Mouse (Mus musculus): ENCODE results near the gene Per2. TPM values are rescaled to one million over a fixed set of nuclear protein-coding genes. Genes with fewer than 3 reads are reported as not detected.

Gene Per2
- polyA plus RNA-seq, 1 experiment from 2014 or later, result 2.7 TPM

- ATAC-seq (replicated peaks; ENCODE audit: low FRiP score), result no peak
- H3K9ac ChIP-seq (ENCODE audit: low read length), result no peak overlapping the region
- H3K4me1 ChIP-seq (replicated peaks; ENCODE audit: control insufficient read depth, insufficient read depth, low read length), result peaks cover 18% of the 10 kb centered on the region
- H3K27me3 ChIP-seq (ENCODE audit: control insufficient read depth, insufficient read depth, low read length), result peaks cover 3% of the 10 kb centered on the region; the same call in 1 of the 2 replicates
- H3K27ac ChIP-seq (ENCODE audit: low read depth, low read length), result no peak overlapping the region
- no peak overlapping the region for H3K4me2 ChIP-seq (ENCODE audit: low read depth, low read length, severe bottlenecking)
- WGBS, result 56% methylated on average over 11 of the region's 11 CpGs
- no peaks in the 10 kb centered on the region for H3K9me3 ChIP-seq (ENCODE audit: control insufficient read depth, low read length)
- H3K4me3 ChIP-seq (ENCODE audit: low read depth, low read length), result no peak overlapping the region
- DNase-seq (ENCODE audit: low spot score), result no peak
- H3K36me3 ChIP-seq (ENCODE audit: control insufficient read depth, insufficient read depth, low read length), result no peaks in the 10 kb centered on the region
These were observed 2.8 kb downstream of the Per2 start for GRCm38 (mm10) chr1:91456301-91456801.

DNA sequence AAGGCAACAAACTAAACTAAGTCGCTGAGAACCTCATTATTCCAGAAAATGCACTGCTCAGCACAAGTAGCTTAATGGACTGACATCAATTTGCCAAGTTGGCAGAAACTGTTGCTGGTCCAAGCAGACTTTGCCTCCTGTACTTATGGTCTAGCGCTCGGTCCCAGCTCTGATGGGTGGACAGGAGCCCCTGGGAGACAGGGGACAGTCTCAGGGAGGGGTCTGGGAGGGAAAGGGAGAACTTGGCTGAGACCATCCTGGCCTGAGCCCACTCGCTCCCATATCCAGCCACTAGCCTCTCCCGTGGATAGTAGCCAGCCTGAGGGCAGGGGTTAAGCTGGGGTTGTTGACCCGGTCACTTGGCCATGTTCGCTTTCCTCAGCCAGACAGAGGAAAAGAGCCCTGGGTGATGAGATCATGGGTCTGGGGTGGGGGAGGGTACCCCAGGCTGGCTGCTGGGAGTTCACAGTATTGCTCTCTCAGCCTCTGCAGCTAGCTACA is 3.4 kb downstream of the Per2 start:
- no peak overlapping the region for H3K27ac ChIP-seq (ENCODE audit: low read depth, low read length)
- WGBS, result 56% methylated on average over 7 of the region's 7 CpGs
- H3K9me3 ChIP-seq (ENCODE audit: control insufficient read depth, low read length), result no peaks in the 10 kb centered on the region
- ATAC-seq (replicated peaks; ENCODE audit: low FRiP score), result no peak
- H3K4me3 ChIP-seq (ENCODE audit: low read depth, low read length), result no peak overlapping the region
- peaks cover 3% of the 10 kb centered on the region; the same call in 1 of the 2 replicates for H3K27me3 ChIP-seq (ENCODE audit: control insufficient read depth, insufficient read depth, low read length)
- H3K4me2 ChIP-seq (ENCODE audit: low read depth, low read length, severe bottlenecking), result 0 out of 2 replicates have a peak overlapping the region, but pooled peaks have one; percentile 11
- DNase-seq (ENCODE audit: low spot score), result no peak
- H3K36me3 ChIP-seq (ENCODE audit: control insufficient read depth, insufficient read depth, low read length), result no peaks in the 10 kb centered on the region
- no peak overlapping the region for H3K9ac ChIP-seq (ENCODE audit: low read length)
- peaks cover 18% of the 10 kb centered on the region for H3K4me1 ChIP-seq (replicated peaks; ENCODE audit: control insufficient read depth, insufficient read depth, low read length)

DNA sequence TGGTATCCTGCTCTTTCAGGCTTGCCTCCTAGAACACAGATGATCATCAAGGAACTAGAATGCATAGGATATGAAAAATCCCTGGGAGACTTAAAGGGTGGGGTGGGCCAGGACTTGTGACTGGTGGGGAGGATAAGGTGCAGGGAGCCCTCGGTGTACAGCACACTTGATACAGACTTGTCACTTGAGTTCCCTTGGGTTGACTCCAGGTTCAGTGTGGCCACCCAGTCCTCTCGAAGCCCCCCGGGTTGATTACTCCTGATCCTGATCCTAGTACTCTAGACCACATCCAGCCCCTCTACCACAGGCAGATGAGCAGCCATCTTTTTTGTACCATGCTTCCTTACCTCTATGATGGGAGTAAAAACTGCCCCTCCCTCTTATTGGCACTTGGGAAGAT is 4.2 kb downstream of the Per2 start:
- DNase-seq (ENCODE audit: low spot score) (no peak), ATAC-seq (replicated peaks; ENCODE audit: low FRiP score) (no peak)
- H3K36me3 ChIP-seq (ENCODE audit: control insufficient read depth, insufficient read depth, low read length), result no peaks in the 10 kb centered on the region
- peaks cover 3% of the 10 kb centered on the region; the same call in 1 of the 2 replicates for H3K27me3 ChIP-seq (ENCODE audit: control insufficient read depth, insufficient read depth, low read length)
- H3K9me3 ChIP-seq (ENCODE audit: control insufficient read depth, low read length), result no peaks in the 10 kb centered on the region
- no peak overlapping the region for H3K4me2 ChIP-seq (ENCODE audit: low read depth, low read length, severe bottlenecking)
- peaks cover 18% of the 10 kb centered on the region for H3K4me1 ChIP-seq (replicated peaks; ENCODE audit: control insufficient read depth, insufficient read depth, low read length)
- H3K9ac ChIP-seq (ENCODE audit: low read length), result no peak overlapping the region
- no peak overlapping the region for H3K27ac ChIP-seq (ENCODE audit: low read depth, low read length)
- 83% methylated on average over 3 of the region's 3 CpGs for WGBS
- no peak overlapping the region for H3K4me3 ChIP-seq (ENCODE audit: low read depth, low read length)

DNA sequence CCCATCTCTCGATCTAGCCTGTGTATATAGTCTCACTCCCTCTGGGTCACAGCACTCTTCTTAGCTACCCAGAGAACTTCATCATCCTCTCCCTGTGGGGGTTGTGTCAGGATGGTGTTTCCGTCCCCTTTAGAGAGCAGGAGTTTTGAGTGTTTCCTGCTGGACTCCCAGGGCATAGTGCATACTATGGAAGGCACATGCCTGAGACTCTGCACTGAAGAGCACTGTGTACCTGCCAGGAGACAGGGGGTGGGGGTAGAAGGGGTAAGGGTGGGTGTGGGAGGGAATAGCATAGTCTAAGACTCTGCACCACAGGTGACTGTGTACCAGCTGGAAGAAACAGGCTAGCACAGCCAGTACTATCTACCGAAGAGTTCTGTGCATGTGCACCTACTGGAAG is 4.8 kb downstream of the Per2 start:
- WGBS, result 88% methylated on average over 3 of the region's 3 CpGs
- Histone ChIP-seq H3K4me2 (ENCODE audit: low read depth, low read length, severe bottlenecking) (no peak overlapping the region), H3K4me1 (replicated peaks; ENCODE audit: control insufficient read depth, insufficient read depth, low read length) (peaks cover 16% of the 10 kb centered on the region), H3K9me3 (ENCODE audit: control insufficient read depth, low read length) (no peaks in the 10 kb centered on the region), H3K27ac (ENCODE audit: low read depth, low read length) (no peak overlapping the region), H3K27me3 (ENCODE audit: control insufficient read depth, insufficient read depth, low read length) (peaks cover 3% of the 10 kb centered on the region; the same call in 1 of the 2 replicates), H3K36me3 (ENCODE audit: control insufficient read depth, insufficient read depth, low read length) (no peaks in the 10 kb centered on the region), H3K9ac (ENCODE audit: low read length) (no peak overlapping the region), H3K4me3 (ENCODE audit: low read depth, low read length) (no peak overlapping the region)
- no peak for DNase-seq (ENCODE audit: low spot score)
- no peak for ATAC-seq (replicated peaks; ENCODE audit: low FRiP score)

GRCm38 (mm10) chr1:91453932-91454331 is 5.2 kb downstream of the Per2 start:
- DNase-seq (ENCODE audit: low spot score) (no peak), ATAC-seq (replicated peaks; ENCODE audit: low FRiP score) (no peak)
- peaks cover 3% of the 10 kb centered on the region; the same call in 1 of the 2 replicates for H3K27me3 ChIP-seq (ENCODE audit: control insufficient read depth, insufficient read depth, low read length)
- H3K4me3 ChIP-seq (ENCODE audit: low read depth, low read length), result no peak overlapping the region
- H3K4me2 ChIP-seq (ENCODE audit: low read depth, low read length, severe bottlenecking), result no peak overlapping the region
- no peak overlapping the region for H3K27ac ChIP-seq (ENCODE audit: low read depth, low read length)
- peaks cover 16% of the 10 kb centered on the region for H3K4me1 ChIP-seq (replicated peaks; ENCODE audit: control insufficient read depth, insufficient read depth, low read length)
- H3K9me3 ChIP-seq (ENCODE audit: control insufficient read depth, low read length), result no peaks in the 10 kb centered on the region
- H3K36me3 ChIP-seq (ENCODE audit: control insufficient read depth, insufficient read depth, low read length), result no peaks in the 10 kb centered on the region
- no peak overlapping the region for H3K9ac ChIP-seq (ENCODE audit: low read length)
- 93% methylated on average over 9 of the region's 9 CpGs for WGBS

- Histone ChIP-seq H3K4me1 (replicated peaks; ENCODE audit: control insufficient read depth, insufficient read depth, low read length) (peaks cover 10% of the 10 kb centered on the region), H3K4me2 (ENCODE audit: low read depth, low read length, severe bottlenecking) (no peak overlapping the region), H3K27me3 (ENCODE audit: control insufficient read depth, insufficient read depth, low read length) (no peaks in the 10 kb centered on the region), H3K36me3 (ENCODE audit: control insufficient read depth, insufficient read depth, low read length) (no peaks in the 10 kb centered on the region), H3K4me3 (ENCODE audit: low read depth, low read length) (no peak overlapping the region), H3K9ac (ENCODE audit: low read length) (no peak overlapping the region), H3K27ac (ENCODE audit: low read depth, low read length) (no peak overlapping the region), H3K9me3 (ENCODE audit: control insufficient read depth, low read length) (peaks cover 5% of the 10 kb centered on the region; the same call in 1 of the 2 replicates)
- 80% methylated on average over 5 of the region's 5 CpGs for WGBS
- no peak for DNase-seq (ENCODE audit: low spot score)
- ATAC-seq (replicated peaks; ENCODE audit: low FRiP score), result no peak
These were observed 7.5 kb downstream of the Per2 start for GRCm38 (mm10) chr1:91451547-91452084.

DNA sequence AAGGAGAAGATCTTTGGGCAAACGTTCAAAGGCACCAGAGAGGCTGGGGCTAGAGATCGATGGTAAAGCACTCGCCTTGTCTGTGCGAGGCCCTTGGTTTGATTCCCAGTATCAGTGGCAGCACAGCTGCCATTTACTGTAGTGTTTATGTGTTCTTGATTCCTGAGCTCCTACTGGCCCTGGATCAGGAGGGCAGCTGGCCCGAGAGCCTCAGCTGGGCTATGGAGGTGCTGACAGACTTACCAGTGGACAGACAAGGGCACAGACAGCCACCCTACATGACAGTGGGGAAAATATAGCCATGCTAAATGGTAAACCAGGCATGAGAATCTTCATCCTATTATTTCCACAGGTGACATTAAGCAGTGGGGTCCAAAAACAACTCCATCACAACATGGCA is 8.3 kb downstream of the Per2 start:
- H3K36me3 ChIP-seq (ENCODE audit: control insufficient read depth, insufficient read depth, low read length), result no peaks in the 10 kb centered on the region
- no peak overlapping the region for H3K27ac ChIP-seq (ENCODE audit: low read depth, low read length)
- no peak overlapping the region for H3K9ac ChIP-seq (ENCODE audit: low read length)
- ATAC-seq (replicated peaks; ENCODE audit: low FRiP score) (no peak), DNase-seq (ENCODE audit: low spot score) (no peak)
- no peak overlapping the region for H3K4me2 ChIP-seq (ENCODE audit: low read depth, low read length, severe bottlenecking)
- H3K27me3 ChIP-seq (ENCODE audit: control insufficient read depth, insufficient read depth, low read length), result no peaks in the 10 kb centered on the region
- WGBS, result 95% methylated on average over 5 of the region's 5 CpGs
- peaks cover 3% of the 10 kb centered on the region for H3K4me1 ChIP-seq (replicated peaks; ENCODE audit: control insufficient read depth, insufficient read depth, low read length)
- H3K4me3 ChIP-seq (ENCODE audit: low read depth, low read length), result no peak overlapping the region
- peaks cover 5% of the 10 kb centered on the region; the same call in 1 of the 2 replicates for H3K9me3 ChIP-seq (ENCODE audit: control insufficient read depth, low read length)

DNA sequence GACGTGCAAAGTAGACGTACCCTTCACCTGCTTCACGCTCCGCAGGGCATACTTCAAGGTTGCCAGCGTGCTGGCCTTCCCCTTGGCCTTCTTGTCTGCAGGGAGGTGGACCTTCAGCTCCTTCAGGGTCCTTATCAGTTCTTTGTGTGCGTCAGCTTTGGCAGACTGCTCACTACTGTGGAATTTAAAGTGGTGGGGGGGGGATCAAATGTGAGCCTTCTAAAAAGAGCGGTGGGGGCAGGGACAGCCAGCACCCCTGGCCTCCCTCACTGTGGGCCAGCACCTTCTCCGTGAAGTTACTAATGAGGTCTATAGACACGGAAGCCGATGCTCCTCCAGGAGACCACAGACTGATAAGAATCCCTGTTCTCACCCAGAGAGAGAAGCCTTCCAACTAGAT is 10.4 kb downstream of the Per2 start:
- DNase-seq (ENCODE audit: low spot score), result no peak
- no peak for ATAC-seq (replicated peaks; ENCODE audit: low FRiP score)
- WGBS, result 94% methylated on average over 10 of the region's 10 CpGs

DNA sequence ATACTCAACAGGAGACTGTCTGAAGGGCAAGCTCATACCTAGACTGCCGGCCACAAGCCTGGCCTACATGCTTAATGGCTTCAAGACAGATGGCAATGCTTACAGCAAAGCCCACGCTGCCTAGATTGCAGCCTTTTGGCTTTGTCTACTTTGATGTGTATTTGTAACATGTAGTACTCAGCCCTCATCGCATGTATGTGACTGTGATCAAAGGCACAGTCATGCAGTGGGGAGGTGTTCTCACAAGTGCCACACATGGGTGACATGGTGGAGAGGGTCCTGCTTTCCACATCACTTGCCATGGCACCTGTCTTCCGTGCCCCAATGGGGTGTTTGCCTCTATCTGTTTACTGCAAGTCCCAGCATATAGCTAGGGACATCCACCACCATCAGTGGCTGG is 12.6 kb downstream of the Per2 start:
- ATAC-seq (replicated peaks; ENCODE audit: low FRiP score) (no peak), DNase-seq (ENCODE audit: low spot score) (no peak)
- H3K27ac ChIP-seq (ENCODE audit: low read depth, low read length), result no peak overlapping the region
- no peak overlapping the region for H3K9ac ChIP-seq (ENCODE audit: low read length)
- no peak overlapping the region for H3K4me2 ChIP-seq (ENCODE audit: low read depth, low read length, severe bottlenecking)
- no peaks in the 10 kb centered on the region for H3K36me3 ChIP-seq (ENCODE audit: control insufficient read depth, insufficient read depth, low read length)
- no peaks in the 10 kb centered on the region for H3K4me1 ChIP-seq (replicated peaks; ENCODE audit: control insufficient read depth, insufficient read depth, low read length)
- WGBS, result 96% methylated on average over 4 of the region's 4 CpGs
- H3K27me3 ChIP-seq (ENCODE audit: control insufficient read depth, insufficient read depth, low read length), result no peaks in the 10 kb centered on the region
- no peak overlapping the region for H3K4me3 ChIP-seq (ENCODE audit: low read depth, low read length)
- peaks cover 5% of the 10 kb centered on the region; the same call in 1 of the 2 replicates for H3K9me3 ChIP-seq (ENCODE audit: control insufficient read depth, low read length)

More for the DNA sequence above, 10.4 kb downstream of the Per2 start:
- no peak overlapping the region for H3K27ac ChIP-seq (ENCODE audit: low read depth, low read length)
- H3K4me1 ChIP-seq (replicated peaks; ENCODE audit: control insufficient read depth, insufficient read depth, low read length), result no peaks in the 10 kb centered on the region
- H3K9ac ChIP-seq (ENCODE audit: low read length), result no peak overlapping the region
- no peak overlapping the region for H3K4me3 ChIP-seq (ENCODE audit: low read depth, low read length)
- H3K36me3 ChIP-seq (ENCODE audit: control insufficient read depth, insufficient read depth, low read length), result no peaks in the 10 kb centered on the region
- peaks cover 5% of the 10 kb centered on the region; the same call in 1 of the 2 replicates for H3K9me3 ChIP-seq (ENCODE audit: control insufficient read depth, low read length)
- no peak overlapping the region for H3K4me2 ChIP-seq (ENCODE audit: low read depth, low read length, severe bottlenecking)
- H3K27me3 ChIP-seq (ENCODE audit: control insufficient read depth, insufficient read depth, low read length), result no peaks in the 10 kb centered on the region
